Mouse (Mus musculus) liver, embryonic 15.5 days (tissue): ENCODE measurements around the gene Carhsp1. TPM values are rescaled to one million over a fixed set of nuclear protein-coding genes. Genes with fewer than 3 reads are reported as not detected.

Experiments
- ATAC-seq: fragments of 200-750 bp; cut with Nextera tagmentation; 2 replicates; pipeline ENCODE4 v1.8.0; 2017; ENCODE audit warnings: moderate number of reproducible peaks, mild to moderate bottlenecking, moderate library complexity; ENCODE audit not compliant: insufficient read depth
- H3K27ac ChIP-seq: fragments of 300-500 bp; sonication (generic); replicated peaks from 2 replicates; pipeline ENCODE4 v1.5.1; 2015; ENCODE audit warnings: mild to moderate bottlenecking, inconsistent platforms
- H3K27me3 ChIP-seq: fragments of 300-500 bp; sonication (generic); 2 replicates; pipeline ENCODE4 v1.6.1; 2015; ENCODE audit warnings: mild to moderate bottlenecking, inconsistent platforms
- H3K36me3 ChIP-seq: fragments of 300-500 bp; sonication (generic); replicated peaks from 2 replicates; pipeline ENCODE4 v1.6.1; 2015; ENCODE audit warnings: moderate library complexity, mild to moderate bottlenecking, inconsistent platforms
- H3K4me1 ChIP-seq: fragments of 300-500 bp; sonication (generic); replicated peaks from 2 replicates; pipeline ENCODE4 v1.6.1; 2015; ENCODE audit warnings: inconsistent platforms
- H3K4me2 ChIP-seq: fragments of 300-500 bp; sonication (generic); 2 replicates; pipeline ENCODE4 v1.6.1; 2015; ENCODE audit warnings: moderate library complexity, mild to moderate bottlenecking, inconsistent platforms
- H3K4me3 ChIP-seq: fragments of 300-500 bp; sonication (generic); replicated peaks from 2 replicates; pipeline ENCODE4 v1.5.1; 2015; ENCODE audit warnings: mild to moderate bottlenecking, inconsistent platforms
- H3K9ac ChIP-seq: fragments of 300-500 bp; sonication (generic); 2 replicates; pipeline ENCODE4 v1.6.1; 2015; ENCODE audit warnings: moderate library complexity, mild to moderate bottlenecking, inconsistent platforms
- H3K9me3 ChIP-seq: fragments of 300-500 bp; sonication (generic); replicated peaks from 2 replicates; pipeline ENCODE4 v1.6.1; 2016; ENCODE audit warnings: inconsistent platforms
- WGBS: fragments of 180-500 bp; shearing (Covaris S2); methylation state at CpG from one replicate; pipeline ENCODE4 v1.1.7; 2015; ENCODE audit warnings: mixed read lengths; ENCODE audit not compliant: insufficient replicate concordance; 5-methylcytosine and 5-hydroxymethylcytosine counted together
- polyA plus RNA-seq: library from polyadenylated mRNA; unstranded; fragments of >200 nt; fragmentation: Nextera tagmentation; extraction: Ambion mirVana; gene quantifications from 2 replicates; pipeline ENCODE4 v1.2.1, GENCODE M21; 2015

The Carhsp1 gene
- polyA plus RNA-seq, 1 experiment from 2014 or later: 85.9 TPM

DNA sequence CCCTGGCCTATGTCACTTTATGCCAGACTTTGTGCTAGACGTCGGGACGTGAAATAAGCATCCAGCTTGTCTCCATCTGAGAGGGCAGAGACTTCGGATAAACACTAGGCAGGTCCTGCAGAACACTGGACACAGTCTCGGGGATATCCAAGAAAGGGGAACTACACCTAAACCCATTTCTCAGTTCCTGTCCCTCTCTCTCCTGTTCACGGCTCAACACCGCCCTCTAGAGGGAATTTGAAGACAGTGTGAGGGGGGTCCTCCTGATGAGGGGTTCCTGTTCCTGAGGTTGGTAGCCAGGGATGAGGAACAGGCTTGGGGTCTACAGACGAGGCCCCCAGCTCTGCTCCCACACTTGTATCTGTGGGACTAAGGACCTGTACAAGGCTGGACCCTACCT is 2.2 kb upstream of the Carhsp1 start:
- no peak for ATAC-seq
- H3K4me3 ChIP-seq: no peak overlapping the region
- no peaks in the 10 kb centered on the region for H3K27me3 ChIP-seq
- peaks cover 98% of the 10 kb centered on the region for H3K4me1 ChIP-seq
- peak overlapping the region; percentile 97 for H3K27ac ChIP-seq
- WGBS: 1% methylated on average over 8 of the region's 8 CpGs
- no peak overlapping the region for H3K9ac ChIP-seq
- peak overlapping the region; percentile 52 for H3K4me2 ChIP-seq
- no peaks in the 10 kb centered on the region for H3K9me3 ChIP-seq
- peaks cover 11% of the 10 kb centered on the region for H3K36me3 ChIP-seq

GRCm38 (mm10) chr16:8673343-8673742 is 1.4 kb upstream of the Carhsp1 start:
- Histone ChIP-seq H3K27me3 (no peaks in the 10 kb centered on the region), H3K4me2 (peak overlapping the region; percentile 88), H3K4me3 (no peak overlapping the region), H3K9ac (no peak overlapping the region), H3K36me3 (peaks cover 19% of the 10 kb centered on the region), H3K4me1 (peaks cover 98% of the 10 kb centered on the region), H3K27ac (peak overlapping the region; percentile 96), H3K9me3 (no peaks in the 10 kb centered on the region)
- WGBS: 49% methylated on average over 6 of the region's 6 CpGs
- no peak for ATAC-seq

DNA sequence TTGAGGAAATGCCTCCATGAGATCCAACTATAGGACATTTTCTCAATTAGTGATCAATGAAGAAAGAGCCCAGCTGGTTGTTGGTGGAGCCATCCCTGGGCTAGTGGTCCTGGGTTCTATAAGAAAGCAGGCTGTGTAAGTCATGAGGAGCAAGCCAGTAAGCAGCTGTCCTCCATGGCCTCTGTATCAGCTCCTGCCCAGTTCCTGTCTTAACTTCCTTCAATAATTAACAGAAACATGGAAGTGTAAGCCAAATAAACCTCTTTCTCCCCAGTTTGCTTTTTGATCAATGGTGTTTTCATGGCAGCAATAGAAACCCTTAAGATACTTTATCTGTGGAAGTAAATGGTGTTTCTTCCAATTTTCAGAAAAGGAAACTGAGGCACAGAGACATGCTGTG is 856 bp upstream of the Carhsp1 start:
- Histone ChIP-seq H3K27ac (peak overlapping the region; percentile 96), H3K9ac (peak overlapping the region; percentile 91), H3K4me3 (peak overlapping the region; percentile 86), H3K4me1 (peaks cover 98% of the 10 kb centered on the region), H3K9me3 (no peaks in the 10 kb centered on the region), H3K4me2 (peak overlapping the region; percentile 88), H3K36me3 (peaks cover 21% of the 10 kb centered on the region), H3K27me3 (no peaks in the 10 kb centered on the region)
- ATAC-seq: no peak

- H3K9ac ChIP-seq: peak overlapping the region; percentile 91
- ATAC-seq: no peak
- H3K27ac ChIP-seq: peak overlapping the region; percentile 96
- under 1% methylated on average over 18 of the region's 18 CpGs for WGBS
- H3K36me3 ChIP-seq: peaks cover 25% of the 10 kb centered on the region
- no peaks in the 10 kb centered on the region for H3K27me3 ChIP-seq
- H3K4me2 ChIP-seq: peak overlapping the region; percentile 88
- no peaks in the 10 kb centered on the region for H3K9me3 ChIP-seq
- H3K4me3 ChIP-seq: peak overlapping the region; percentile 86
- peaks cover 98% of the 10 kb centered on the region for H3K4me1 ChIP-seq
Observed at GRCm38 (mm10) chr16:8672350-8672687, 364 bp upstream of the Carhsp1 start.

- peak overlapping the region; percentile 86 for H3K4me3 ChIP-seq
- peaks cover 44% of the 10 kb centered on the region for H3K36me3 ChIP-seq
- H3K27ac ChIP-seq: peak overlapping the region; percentile 96
- no peak for ATAC-seq
- H3K27me3 ChIP-seq: no peaks in the 10 kb centered on the region
- peaks cover 98% of the 10 kb centered on the region for H3K4me1 ChIP-seq
- 20% methylated on average over 15 of the region's 15 CpGs for WGBS
- peak overlapping the region; percentile 91 for H3K9ac ChIP-seq
- H3K9me3 ChIP-seq: no peaks in the 10 kb centered on the region
- peak overlapping the region; percentile 88 for H3K4me2 ChIP-seq
Observed at GRCm38 (mm10) chr16:8670041-8671035, 1.6 kb downstream of the Carhsp1 start.

DNA sequence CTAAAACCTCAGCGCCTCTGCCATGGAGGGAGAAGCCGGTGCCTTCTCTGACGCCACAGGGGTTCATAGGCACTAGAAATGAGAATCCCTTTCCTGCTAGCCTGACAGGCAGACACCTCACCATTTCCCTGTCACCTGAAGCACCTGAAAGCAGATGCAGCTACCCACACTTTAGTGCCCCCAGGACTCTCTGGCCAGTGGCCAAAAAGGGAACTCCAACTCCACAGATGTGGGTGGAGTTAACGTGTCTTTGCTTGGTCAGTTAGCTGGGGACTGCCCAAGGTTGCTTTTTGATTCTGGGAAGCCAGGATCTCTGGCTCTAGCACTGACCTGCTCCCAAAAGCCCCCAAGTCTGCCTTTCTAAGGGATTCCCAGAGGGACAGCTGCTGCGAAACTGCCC is 2.5 kb downstream of the Carhsp1 start:
- Histone ChIP-seq H3K4me3 (peak overlapping the region; percentile 86), H3K4me2 (peak overlapping the region; percentile 88), H3K27ac (peak overlapping the region; percentile 11; the same call in 1 of the 2 replicates), H3K27me3 (no peaks in the 10 kb centered on the region), H3K4me1 (peaks cover 98% of the 10 kb centered on the region), H3K9ac (peak overlapping the region; percentile 12; the same call in 1 of the 2 replicates), H3K36me3 (peaks cover 52% of the 10 kb centered on the region), H3K9me3 (no peaks in the 10 kb centered on the region)
- WGBS: 75% methylated on average over 5 of the region's 5 CpGs
- ATAC-seq: no peak

DNA sequence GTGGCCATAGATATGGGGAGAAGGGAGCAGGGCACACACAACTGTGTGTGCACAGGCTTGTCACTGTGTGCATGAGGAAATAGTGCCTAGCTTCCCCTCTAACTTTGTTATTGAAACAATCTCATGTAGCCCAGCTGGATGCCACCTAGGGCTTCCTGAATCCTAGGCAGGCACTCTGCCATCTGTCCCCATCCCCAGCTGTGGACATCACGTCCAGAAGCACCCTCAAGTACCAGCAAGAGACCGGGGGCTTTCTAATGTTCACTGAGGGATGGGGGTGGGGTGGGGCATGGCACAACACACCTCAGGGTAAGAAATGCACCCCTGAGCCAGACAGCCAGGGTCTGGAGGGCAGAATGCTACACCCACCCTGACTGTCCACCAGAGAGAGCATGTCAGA is 3.6 kb downstream of the Carhsp1 start:
- Histone ChIP-seq H3K36me3 (peaks cover 63% of the 10 kb centered on the region), H3K9me3 (no peaks in the 10 kb centered on the region), H3K27ac (0 out of 2 replicates have a peak overlapping the region, but pooled peaks have one; percentile 6), H3K9ac (no peak overlapping the region), H3K4me3 (no peak overlapping the region), H3K4me1 (peaks cover 95% of the 10 kb centered on the region), H3K27me3 (no peaks in the 10 kb centered on the region), H3K4me2 (peak overlapping the region; percentile 32; the same call in 1 of the 2 replicates)
- 79% methylated on average over 2 of the region's 2 CpGs for WGBS
- no peak for ATAC-seq

- Histone ChIP-seq H3K4me1 (peaks cover 93% of the 10 kb centered on the region), H3K4me2 (peak overlapping the region; percentile 32), H3K9ac (no peak overlapping the region), H3K4me3 (peak overlapping the region; percentile 7; the same call in 1 of the 2 replicates), H3K27me3 (no peaks in the 10 kb centered on the region), H3K9me3 (no peaks in the 10 kb centered on the region), H3K36me3 (peaks cover 68% of the 10 kb centered on the region), H3K27ac (peak overlapping the region; percentile 38; the same call in 1 of the 2 replicates)
- no peak for ATAC-seq
- WGBS: 54% methylated on average over 4 of the region's 4 CpGs
Observed at GRCm38 (mm10) chr16:8667814-8668213, 4.1 kb downstream of the Carhsp1 start.

DNA sequence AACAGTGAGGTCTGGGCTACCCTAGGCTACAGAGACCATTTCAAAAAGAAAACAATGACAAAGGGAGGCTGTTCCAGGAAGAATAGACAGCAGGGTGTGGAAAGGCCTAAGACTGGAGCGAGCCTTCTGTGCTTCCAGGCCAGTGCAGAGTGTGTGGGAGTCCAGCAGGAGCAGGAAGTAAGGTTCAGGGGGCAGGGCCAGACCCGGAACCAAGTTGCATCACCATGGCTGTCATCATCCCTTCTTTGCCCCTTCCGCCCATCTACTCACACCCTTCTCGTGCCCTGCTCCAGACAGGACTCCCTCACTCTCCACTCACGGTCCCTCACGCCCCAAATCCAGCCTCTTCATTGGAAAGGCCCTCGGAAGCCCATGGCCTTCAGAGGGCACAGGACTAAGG is 4.7 kb downstream of the Carhsp1 start:
- Histone ChIP-seq H3K27ac (peak overlapping the region; percentile 38; the same call in 1 of the 2 replicates), H3K36me3 (peaks cover 74% of the 10 kb centered on the region), H3K4me1 (peaks cover 88% of the 10 kb centered on the region), H3K9me3 (no peaks in the 10 kb centered on the region), H3K27me3 (no peaks in the 10 kb centered on the region), H3K4me3 (peak overlapping the region; percentile 7; the same call in 1 of the 2 replicates), H3K9ac (no peak overlapping the region), H3K4me2 (peak overlapping the region; percentile 32)
- WGBS: 50% methylated on average over 7 of the region's 7 CpGs
- no peak for ATAC-seq

DNA sequence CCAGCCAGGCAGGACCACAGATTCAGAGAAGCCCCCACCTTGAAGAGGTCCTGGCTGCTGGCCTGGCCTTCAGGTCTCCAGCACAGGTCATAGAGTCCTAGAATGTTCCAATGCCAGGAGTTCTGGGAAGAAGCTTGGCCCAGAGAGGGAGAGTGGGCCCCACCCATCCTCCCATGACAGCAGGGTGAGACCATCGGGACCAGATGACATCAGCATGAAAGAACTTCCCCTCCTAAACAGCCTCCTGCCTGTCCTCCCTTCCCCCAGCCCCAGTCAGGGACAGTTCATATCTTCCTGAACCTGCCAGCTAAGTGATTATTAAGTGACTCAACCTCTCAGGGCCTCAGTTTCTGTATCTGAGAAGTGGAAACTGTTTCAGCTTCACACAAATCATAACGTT is 5.5 kb downstream of the Carhsp1 start:
- Histone ChIP-seq H3K27me3 (no peaks in the 10 kb centered on the region), H3K4me2 (0 out of 2 replicates have a peak overlapping the region, but pooled peaks have one; percentile 19), H3K36me3 (peaks cover 82% of the 10 kb centered on the region), H3K9ac (no peak overlapping the region), H3K4me1 (peaks cover 82% of the 10 kb centered on the region), H3K4me3 (no peak overlapping the region), H3K27ac (peak overlapping the region; percentile 38), H3K9me3 (no peaks in the 10 kb centered on the region)
- WGBS: 18% methylated on average over 2 of the region's 2 CpGs
- ATAC-seq: no peak

DNA sequence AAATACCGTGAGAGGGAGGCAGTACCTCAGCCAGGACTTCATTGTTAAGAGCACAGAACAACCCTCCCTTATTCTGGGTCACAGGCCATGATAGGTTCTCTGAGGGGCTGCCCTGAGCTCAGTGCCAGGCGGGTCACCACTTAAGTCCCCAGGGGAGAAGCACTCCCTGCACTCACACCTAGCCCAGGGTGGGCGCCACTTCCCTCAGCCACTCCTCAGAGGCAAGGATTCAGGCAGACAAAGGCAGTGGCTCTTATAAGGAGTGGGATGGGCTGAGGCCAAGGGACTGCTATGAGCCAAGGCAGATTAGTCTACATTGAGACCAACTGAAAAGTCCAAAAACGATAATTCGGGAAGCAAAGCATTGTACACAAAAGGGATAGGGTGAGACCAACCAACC is 6.6 kb downstream of the Carhsp1 start:
- Histone ChIP-seq H3K9ac (no peak overlapping the region), H3K4me1 (peaks cover 74% of the 10 kb centered on the region), H3K9me3 (no peaks in the 10 kb centered on the region), H3K4me2 (no peak overlapping the region), H3K36me3 (peaks cover 93% of the 10 kb centered on the region), H3K4me3 (no peak overlapping the region), H3K27me3 (no peaks in the 10 kb centered on the region), H3K27ac (no peak overlapping the region)
- 75% methylated on average over 5 of the region's 5 CpGs for WGBS
- ATAC-seq: no peak
